Mouse (Mus musculus): ENCODE results near the gene Hs6st3. TPM values are rescaled to one million over a fixed set of nuclear protein-coding genes. Genes with fewer than 3 reads are reported as not detected.

Hs6st3 gene
- polyA plus RNA-seq, 1 experiment from 2014 or later = not detected

DNA sequence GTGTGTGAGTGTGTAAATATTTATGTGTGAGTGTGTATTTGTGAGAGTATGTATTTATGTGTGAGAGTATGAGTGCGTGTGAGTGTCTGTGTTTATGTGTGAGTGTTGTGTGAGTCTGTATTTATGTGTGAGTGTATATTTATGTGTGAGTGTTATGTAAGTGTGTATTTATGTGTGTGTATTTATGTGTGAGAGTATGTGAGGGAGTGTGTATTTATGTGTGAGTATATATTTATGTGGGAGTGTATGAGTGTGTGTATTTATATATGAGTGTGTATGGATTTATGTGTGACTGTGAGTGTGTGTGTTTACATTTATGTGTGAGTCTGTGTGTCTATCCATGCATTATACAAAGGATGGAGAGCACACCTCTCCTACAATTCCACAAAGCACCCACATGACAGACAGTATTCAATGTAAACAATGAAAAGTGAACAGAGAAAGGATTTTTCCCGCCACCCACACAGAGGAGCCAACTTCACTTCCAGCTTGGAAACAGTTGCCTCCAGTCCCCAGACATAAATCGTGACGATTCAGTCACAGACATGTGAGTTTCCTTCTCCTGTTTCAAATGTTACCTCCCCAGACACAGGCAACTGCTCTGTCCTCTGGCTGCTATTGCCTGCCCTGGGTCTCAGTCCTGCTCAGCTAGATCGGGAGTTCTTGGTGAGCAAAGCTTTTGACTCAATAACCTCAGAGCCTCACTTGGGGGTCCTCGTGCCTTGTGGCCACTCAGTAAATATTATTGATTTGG lies 780.3 kb downstream of the Hs6st3 start:
- H3K4me3 ChIP-seq (replicated peaks) = no peak overlapping the region
- no peak overlapping the region for H3K4me2 ChIP-seq
- 61% methylated on average over 6 of the region's 6 CpGs for WGBS (ENCODE audit: insufficient replicate concordance)
- no peak overlapping the region for H3K9ac ChIP-seq
- no peak overlapping the region for H3K27ac ChIP-seq (replicated peaks)
- no peaks in the 10 kb centered on the region for H3K36me3 ChIP-seq (replicated peaks)
- no peaks in the 10 kb centered on the region for H3K4me1 ChIP-seq (replicated peaks)
- no peaks in the 10 kb centered on the region for H3K9me3 ChIP-seq (replicated peaks)
- H3K27me3 ChIP-seq = no peaks in the 10 kb centered on the region
- ATAC-seq (ENCODE audit: insufficient read depth) = no peak

DNA sequence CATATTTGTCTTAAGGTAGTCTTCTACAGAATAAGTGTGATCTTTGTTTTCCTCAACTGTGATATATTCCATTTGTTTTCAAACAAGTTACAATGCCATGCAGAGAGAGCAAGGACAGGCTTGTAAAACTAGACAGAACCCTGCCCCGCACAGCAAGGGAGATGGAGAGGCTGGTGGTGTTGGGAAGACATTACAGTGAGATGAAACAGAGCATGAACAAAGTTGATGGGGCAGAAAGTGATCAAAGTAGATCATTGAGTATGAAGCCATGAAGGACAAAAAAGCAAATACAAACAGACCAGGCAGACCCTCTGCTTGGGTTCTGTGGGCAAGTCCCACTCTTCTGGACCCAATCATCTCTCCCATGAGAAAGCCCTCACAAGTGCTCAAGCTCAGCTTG lies 781.0 kb downstream of the Hs6st3 start:
- Histone ChIP-seq H3K4me3 (replicated peaks) (no peak overlapping the region), H3K9ac (no peak overlapping the region), H3K4me1 (replicated peaks) (no peaks in the 10 kb centered on the region), H3K27me3 (no peaks in the 10 kb centered on the region), H3K36me3 (replicated peaks) (no peaks in the 10 kb centered on the region), H3K9me3 (replicated peaks) (no peaks in the 10 kb centered on the region), H3K27ac (replicated peaks) (no peak overlapping the region), H3K4me2 (no peak overlapping the region)
- WGBS (ENCODE audit: insufficient replicate concordance) = 79% methylated on average over 1 of the region's 1 CpGs
- ATAC-seq (ENCODE audit: insufficient read depth) = no peak

Other genes with a start within 250 kb of the Hs6st3 start
- gene Dzip1, start 212.9 kb upstream of the Hs6st3 start, polyA plus RNA-seq (2015; fragmentation: Nextera tagmentation; extraction: Ambion mirVana) = 1.6 and 1.9 TPM in 2 replicates
- gene Dnajc3, start 200.4 kb upstream of the Hs6st3 start, polyA plus RNA-seq (2015; fragmentation: Nextera tagmentation; extraction: Ambion mirVana) = 29.7 and 32.4 TPM in 2 replicates
- gene Uggt2, start 38.9 kb upstream of the Hs6st3 start, polyA plus RNA-seq (2015; fragmentation: Nextera tagmentation; extraction: Ambion mirVana) = 1.0 and 1.7 TPM in 2 replicates

All from liver, embryonic 15.5 days (tissue).